Mouse (Mus musculus) limb, embryonic 13.5 days (tissue): Measurements from ENCODE around the gene Scgb2a2. TPM values are rescaled to one million over a fixed set of nuclear protein-coding genes. Genes with fewer than 3 reads are reported as not detected.
"Not testable (repeated sequence)": the region's sequence is repeated elsewhere in the genome, so short reads cannot be mapped to it uniquely, and the experiment has no call there.

ENCODE experiments used
- ATAC-seq: fragments of 200-750 bp; cut with Nextera tagmentation; 2 replicates; pipeline ENCODE4 v1.8.0; 2017; ENCODE audit warnings: low read depth, moderate number of reproducible peaks, moderate TSS enrichment; ENCODE audit not compliant: low FRiP score
- H3K27ac ChIP-seq: fragments of 300-500 bp; sonication (generic); 2 replicates; pipeline ENCODE4 v1.5.1; 2015; ENCODE audit warnings: inconsistent platforms, mild to moderate bottlenecking, moderate library complexity
- H3K27me3 ChIP-seq: fragments of 300-500 bp; sonication (generic); 2 replicates; pipeline ENCODE4 v1.6.1; 2015; ENCODE audit warnings: mild to moderate bottlenecking, inconsistent platforms
- H3K36me3 ChIP-seq: fragments of 300-500 bp; sonication (generic); 2 replicates; pipeline ENCODE4 v1.6.1; 2015; ENCODE audit warnings: inconsistent platforms, mild to moderate bottlenecking, moderate library complexity
- H3K4me1 ChIP-seq: fragments of 300-500 bp; sonication (generic); 2 replicates; pipeline ENCODE4 v1.6.1; 2015; ENCODE audit warnings: inconsistent platforms
- H3K4me2 ChIP-seq: fragments of 300-500 bp; sonication (generic); replicated peaks from 2 replicates; pipeline ENCODE4 v1.6.1; 2015; ENCODE audit warnings: inconsistent platforms, mild to moderate bottlenecking, moderate library complexity
- H3K4me3 ChIP-seq: fragments of 300-500 bp; sonication (generic); 2 replicates; pipeline ENCODE4 v1.5.1; 2015; ENCODE audit warnings: moderate library complexity, mild to moderate bottlenecking, inconsistent platforms
- H3K9ac ChIP-seq: fragments of 300-500 bp; sonication (generic); 2 replicates; pipeline ENCODE4 v1.6.1; 2015; ENCODE audit warnings: mild to moderate bottlenecking, inconsistent platforms
- H3K9me3 ChIP-seq: fragments of 300-500 bp; sonication (generic); 2 replicates; pipeline ENCODE4 v1.6.1; 2016; ENCODE audit warnings: inconsistent platforms
- WGBS: fragments of 180-500 bp; shearing (Covaris S2); methylation state at CpG from one replicate; pipeline ENCODE4 v1.1.7; 2015; 5-methylcytosine and 5-hydroxymethylcytosine counted together
- microRNA-seq: library from miRNA; unstranded; fragments of <30 nt; microRNA quantifications from one replicate; pipeline ENCODE4, GENCODE M21; 2016
- polyA plus RNA-seq: library from polyadenylated mRNA; unstranded; fragments of >200 nt; fragmentation: Nextera tagmentation; extraction: Ambion mirVana; gene quantifications from 2 replicates; pipeline ENCODE4 v1.2.1, GENCODE M21; 2015

Scgb2a2 gene
- polyA plus RNA-seq, 1 experiment from 2014 or later = not detected

DNA sequence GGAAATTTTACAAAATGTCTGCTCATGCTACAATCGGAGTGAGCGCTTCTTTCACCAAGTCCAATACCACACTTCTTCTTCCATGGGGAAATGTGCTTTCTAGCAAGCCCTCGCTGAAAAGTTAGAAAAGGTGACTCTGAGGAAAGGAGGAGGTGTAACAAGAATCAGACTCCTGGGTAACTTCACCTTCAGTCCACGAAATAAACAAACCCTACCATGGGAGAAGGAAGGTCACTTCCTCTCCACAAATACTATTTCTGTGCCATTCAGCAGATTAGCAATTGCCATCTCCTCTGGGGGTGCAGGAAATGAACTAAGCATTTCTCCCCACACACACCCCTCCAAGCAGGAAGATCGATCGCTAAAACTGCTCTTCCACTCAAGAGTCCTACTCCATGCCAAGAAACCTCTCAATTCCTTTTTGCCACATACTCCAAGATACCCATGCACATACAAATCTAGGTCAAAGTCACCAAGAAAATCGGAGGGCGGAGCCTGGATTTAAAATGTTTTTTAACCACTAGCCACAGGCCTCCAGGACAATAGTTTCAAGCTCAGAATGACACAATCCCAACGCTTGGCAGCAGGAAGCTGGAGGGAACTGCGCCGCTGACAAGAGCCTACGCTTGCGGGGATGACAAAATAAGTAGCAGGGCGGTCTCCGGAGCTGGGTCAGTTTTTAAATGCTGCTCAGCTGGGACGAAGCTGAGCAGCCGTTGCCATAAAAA is 51.1 kb downstream of the Scgb2a2 start:
- Histone ChIP-seq H3K36me3 (peaks cover 24% of the 10 kb centered on the region), H3K27me3 (no peaks in the 10 kb centered on the region), H3K9ac (peak overlapping the region; percentile 85), H3K27ac (peak overlapping the region; percentile 79; the same call in 1 of the 2 replicates), H3K4me3 (peak overlapping the region; percentile 89), H3K9me3 (no peaks in the 10 kb centered on the region), H3K4me1 (peaks cover 31% of the 10 kb centered on the region), H3K4me2 (peak overlapping the region; percentile 87)
- no peak for ATAC-seq
- WGBS = 10% methylated on average over 17 of the region's 17 CpGs

DNA sequence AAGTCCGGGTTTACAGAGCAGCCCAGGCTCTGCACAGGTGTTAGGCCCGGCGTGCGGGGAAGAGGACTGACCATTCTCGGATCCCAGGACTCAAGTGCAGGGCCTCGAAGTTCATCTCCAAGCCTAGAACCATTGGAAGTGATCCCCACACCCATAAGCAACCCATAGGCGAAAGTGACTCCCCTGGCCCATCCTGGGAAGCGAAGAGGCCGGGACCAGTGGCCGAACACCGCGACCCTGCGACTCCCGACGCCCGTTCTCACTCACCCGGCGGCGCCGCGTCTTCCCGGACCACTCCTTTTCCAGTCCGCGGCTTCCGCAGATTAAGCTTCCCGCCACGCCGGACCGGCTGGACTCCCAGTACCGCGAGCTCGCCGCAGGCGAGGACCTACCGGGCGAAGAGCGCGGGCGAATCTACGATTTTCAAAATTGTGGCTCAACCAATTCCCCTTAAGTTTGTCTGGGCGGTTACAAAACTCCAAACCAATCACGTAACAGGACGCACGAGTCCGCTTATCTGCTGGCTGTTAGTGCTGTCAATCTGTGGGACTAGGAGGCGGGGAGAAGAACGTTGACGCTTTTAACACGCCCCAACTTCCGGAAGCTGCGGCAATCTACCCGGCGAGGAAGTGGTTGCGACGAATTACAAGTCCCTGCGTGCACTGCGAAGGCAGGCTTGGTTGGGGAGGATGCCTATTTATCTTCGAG is 51.9 kb downstream of the Scgb2a2 start, which contains the start of gene Incenp:
TSS of gene Incenp (minus strand) at position 480 of the 708 bp plus-strand sequence.
- peak; percentile 98 for ATAC-seq
- Histone ChIP-seq H3K9me3 (no peaks in the 10 kb centered on the region), H3K36me3 (peaks cover 17% of the 10 kb centered on the region), H3K27me3 (no peaks in the 10 kb centered on the region), H3K4me2 (peak within 1 kb of the TSS; percentile 87), H3K27ac (peak within 1 kb of the TSS; percentile 79), H3K4me1 (peaks cover 31% of the 10 kb centered on the region), H3K4me3 (peak within 1 kb of the TSS; percentile 89), H3K9ac (peak within 1 kb of the TSS; percentile 85)
- under 1% methylated on average over 58 of the region's 58 CpGs for WGBS

DNA sequence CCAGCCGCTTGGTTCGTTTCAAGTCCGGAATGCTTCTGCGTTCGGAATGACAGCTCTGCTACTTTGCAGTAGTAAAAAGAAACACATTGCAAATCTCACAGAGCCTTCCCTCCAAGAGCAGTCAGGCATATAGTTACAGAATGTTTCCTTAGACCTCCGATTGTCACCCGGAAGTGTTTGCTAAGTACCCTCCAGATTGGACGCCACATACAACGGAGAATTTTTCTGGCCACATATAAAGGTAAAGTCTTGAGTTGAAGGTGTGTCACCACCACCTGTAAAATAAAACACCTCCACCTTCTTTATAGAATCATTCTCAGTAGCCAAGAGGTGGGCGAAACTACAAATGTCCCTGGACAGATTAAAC is 52.4 kb downstream of the Scgb2a2 start:
- Histone ChIP-seq H3K9me3 (no peaks in the 10 kb centered on the region), H3K36me3 (peaks cover 11% of the 10 kb centered on the region), H3K4me3 (peak overlapping the region; percentile 89), H3K27me3 (no peaks in the 10 kb centered on the region), H3K4me2 (peak overlapping the region; percentile 59), H3K9ac (peak overlapping the region; percentile 60), H3K27ac (peak overlapping the region; percentile 63; the same call in 1 of the 2 replicates), H3K4me1 (peaks cover 31% of the 10 kb centered on the region)
- ATAC-seq = peak; percentile 82
- WGBS = 8% methylated on average over 10 of the region's 10 CpGs

DNA sequence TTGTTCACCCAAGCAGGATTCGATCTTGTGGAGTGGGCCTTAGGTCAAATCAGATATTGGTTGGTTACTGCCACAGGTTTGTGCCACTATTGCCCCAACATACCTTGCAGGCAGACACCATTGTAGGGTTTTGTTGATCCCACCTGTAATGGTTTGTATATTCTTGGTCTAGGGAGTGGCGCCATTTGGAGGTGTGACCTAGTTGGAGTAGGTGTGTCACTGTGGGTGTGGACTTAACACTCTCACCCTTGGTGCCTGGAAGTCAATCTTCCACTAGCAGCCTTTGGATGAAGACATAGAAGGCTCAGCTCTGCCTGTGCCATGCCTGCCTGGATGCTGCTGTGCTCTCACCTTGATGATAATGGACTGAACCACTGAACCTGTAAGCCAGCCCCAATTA is 53.3 kb downstream of the Scgb2a2 start:
- H3K4me2 ChIP-seq, H3K27ac ChIP-seq, H3K4me3 ChIP-seq, ATAC-seq, H3K9ac ChIP-seq, H3K27me3 ChIP-seq, H3K36me3 ChIP-seq, H3K9me3 ChIP-seq: not testable (repeated sequence)
- WGBS = 91% methylated on average over 2 of the region's 2 CpGs
- peaks cover 31% of the 10 kb centered on the region for H3K4me1 ChIP-seq

Small RNA genes lying within 50 kb of the gene (microRNA-seq; reads per million reads assigned to microRNA genes)
- gene Gm22369 = not detected

Other genes with a start within 250 kb of the Scgb2a2 start
- gene Incenp, start 52.0 kb downstream of the Scgb2a2 start, polyA plus RNA-seq = 102 and 108 TPM in 2 replicates
- gene Fth1, start 133.0 kb downstream of the Scgb2a2 start, polyA plus RNA-seq = 1,470 and 1,484 TPM in 2 replicates
- 2.0 and 2.1 TPM in 2 replicates for gene Best1, start 154.1 kb downstream of the Scgb2a2 start, polyA plus RNA-seq
- 40.6 and 45.2 TPM in 2 replicates for gene Rab3il1, start 154.1 kb downstream of the Scgb2a2 start, polyA plus RNA-seq
- 10.0 and 10.8 TPM in 2 replicates for gene Fads3, start 194.0 kb downstream of the Scgb2a2 start, polyA plus RNA-seq